Mouse (Mus musculus): ENCODE measurements around the gene Nxpe5.

DNA sequence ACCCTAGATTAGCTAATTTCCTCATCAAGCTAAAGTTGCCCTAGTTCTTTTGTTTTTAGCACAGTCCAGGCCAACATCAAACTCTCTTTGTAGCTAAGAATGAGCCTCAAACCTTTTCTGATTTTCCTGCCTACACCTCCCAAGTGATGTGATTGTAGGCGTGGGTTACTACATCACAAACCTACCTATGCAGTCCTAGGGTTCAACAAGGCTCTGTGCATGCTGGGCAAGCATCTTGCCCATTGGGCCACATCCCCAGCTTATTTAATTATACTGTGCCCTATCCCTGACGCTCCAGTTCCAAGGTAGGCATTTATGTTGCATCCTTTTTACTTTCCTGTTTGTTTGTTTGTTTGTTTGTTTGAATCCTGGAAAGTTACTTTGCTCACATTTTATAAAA lies at the start of gene Nxpe5:
- TF ChIP-seq CTCF (IDR thresholded peaks at IDR 0.05) (no peak), POLR2A (IDR thresholded peaks at IDR 0.05; ENCODE audit: insufficient read depth, low read depth, low read length) (no peak)
